Mouse (Mus musculus): ENCODE measurements around the gene Klf15.
A peak's percentile ranks its signal among the peaks of the same experiment; 100 is the strongest.

Klf15 gene

DNA sequence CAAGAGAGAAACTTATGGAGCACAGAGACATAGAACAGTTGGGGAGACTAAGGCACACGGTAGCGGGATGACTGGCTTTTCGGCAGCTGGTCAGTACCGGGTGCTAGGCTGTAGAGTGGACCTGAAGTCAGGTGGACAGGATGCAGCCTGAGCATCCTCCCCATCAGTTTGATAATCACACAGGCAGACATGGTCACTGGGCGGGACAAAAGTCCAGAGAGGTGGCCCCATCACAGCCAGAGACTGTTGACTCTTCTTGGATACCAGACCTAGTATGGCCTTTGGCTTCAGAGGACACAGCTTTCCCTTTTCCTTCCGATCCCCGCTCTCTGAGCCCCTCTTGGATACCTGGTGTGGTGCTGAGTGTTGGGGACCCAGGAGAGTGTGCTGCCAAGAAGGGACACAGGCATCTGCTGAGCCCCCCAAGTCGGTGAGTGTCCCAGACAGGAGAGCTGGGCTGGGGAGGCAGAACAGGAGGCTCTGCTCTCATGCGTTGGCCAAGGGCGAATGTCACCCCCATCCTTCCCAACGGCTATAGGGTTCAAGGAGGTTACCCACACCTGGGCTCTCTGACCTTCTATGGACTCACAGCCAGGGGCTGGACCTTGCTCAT is 2.8 kb downstream of the Klf15 start:
- DNase-seq: no peak

- DNase-seq: no peak
Measured at GRCm38 (mm10) chr6:90466079-90466478, 3.7 kb downstream of the Klf15 start.

DNA sequence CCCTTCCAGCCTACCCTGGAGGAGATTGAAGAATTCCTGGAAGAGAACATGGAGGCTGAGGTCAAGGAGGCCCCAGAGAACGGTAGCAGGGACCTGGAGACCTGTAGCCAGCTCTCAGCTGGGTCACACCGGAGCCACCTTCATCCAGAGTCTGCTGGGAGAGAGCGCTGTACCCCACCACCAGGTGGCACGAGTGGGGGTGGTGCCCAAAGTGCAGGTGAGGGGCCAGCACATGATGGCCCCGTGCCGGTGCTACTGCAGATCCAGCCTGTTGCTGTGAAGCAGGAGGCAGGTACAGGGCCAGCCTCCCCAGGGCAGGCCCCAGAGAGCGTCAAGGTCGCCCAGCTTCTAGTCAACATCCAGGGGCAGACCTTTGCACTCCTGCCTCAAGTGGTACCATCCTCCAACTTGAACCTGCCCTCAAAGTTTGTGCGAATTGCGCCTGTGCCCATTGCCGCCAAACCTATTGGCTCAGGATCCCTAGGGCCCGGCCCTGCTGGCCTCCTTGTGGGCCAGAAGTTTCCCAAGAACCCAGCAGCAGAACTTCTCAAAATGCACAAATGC is 4.6 kb downstream of the Klf15 start:
- DNase-seq: no peak

- no peak for DNase-seq
Measured at GRCm38 (mm10) chr6:90468216-90468615, 5.8 kb downstream of the Klf15 start.

- no peak for DNase-seq
Measured at GRCm38 (mm10) chr6:90469041-90469440, 6.7 kb downstream of the Klf15 start.

- DNase-seq: no peak
Measured at GRCm38 (mm10) chr6:90470255-90470654, 7.9 kb downstream of the Klf15 start.

DNA sequence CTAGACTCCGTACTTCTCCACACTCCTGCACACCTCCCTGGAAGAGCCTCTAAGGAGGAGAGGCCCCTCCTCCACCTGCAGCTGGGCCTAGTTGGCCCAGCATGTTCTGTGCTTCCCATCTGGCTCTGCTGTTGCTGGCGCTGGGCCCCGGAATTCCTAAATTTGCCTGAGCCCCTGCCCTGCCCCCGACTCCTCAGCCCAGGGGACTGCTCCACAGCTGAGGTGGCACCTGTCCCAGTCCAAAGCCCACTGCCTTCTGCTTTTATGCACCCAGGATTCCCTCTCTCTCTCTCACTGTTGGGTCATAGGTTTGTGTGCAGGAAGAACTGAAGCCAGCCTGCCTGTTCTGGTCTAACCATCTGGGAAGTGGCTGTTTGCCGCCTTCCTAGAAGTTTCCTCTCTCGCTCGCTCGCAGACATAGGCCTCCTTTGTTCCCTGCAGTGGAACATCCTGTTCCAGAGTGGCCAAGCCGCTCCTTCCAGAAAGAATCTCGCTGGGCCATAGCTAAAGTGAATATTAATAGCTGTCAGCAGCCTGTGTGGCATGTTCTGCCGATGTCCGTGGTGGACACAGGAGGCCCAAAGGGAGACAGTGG is 8.7 kb downstream of the Klf15 start:
- peak in 1 of 2 experiments; percentile 33 for DNase-seq

- no peak for DNase-seq
Measured at GRCm38 (mm10) chr6:90472079-90472478, 9.7 kb downstream of the Klf15 start.

- DNase-seq: no peak
Measured at GRCm38 (mm10) chr6:90472697-90473096, 10.3 kb downstream of the Klf15 start.

GRCm38 (mm10) chr6:90473630-90474360 is 11.4 kb downstream of the Klf15 start:
- DNase-seq: no peak

- DNase-seq: no peak
Measured at GRCm38 (mm10) chr6:90474361-90474750, 12.0 kb downstream of the Klf15 start.

- no peak for DNase-seq
Measured at GRCm38 (mm10) chr6:90475176-90475853, 12.9 kb downstream of the Klf15 start.

DNA sequence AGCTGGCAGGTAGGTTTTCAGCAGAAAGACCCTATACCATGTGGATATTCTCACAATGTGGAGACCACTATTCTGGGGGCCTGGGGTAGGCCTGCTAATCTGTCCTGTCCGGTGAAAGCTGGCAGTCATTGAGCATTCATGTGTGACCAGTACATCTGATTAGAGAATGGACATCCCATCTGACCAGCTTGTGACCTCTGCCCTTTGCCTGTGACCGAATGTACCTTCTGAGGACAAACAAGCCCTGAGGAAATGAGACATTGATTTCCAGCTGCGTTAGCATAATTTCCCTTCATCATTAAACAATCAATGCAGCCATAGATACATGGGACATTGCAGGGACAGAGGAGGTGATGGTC is 13.5 kb downstream of the Klf15 start:
- DNase-seq: no peak

DNA sequence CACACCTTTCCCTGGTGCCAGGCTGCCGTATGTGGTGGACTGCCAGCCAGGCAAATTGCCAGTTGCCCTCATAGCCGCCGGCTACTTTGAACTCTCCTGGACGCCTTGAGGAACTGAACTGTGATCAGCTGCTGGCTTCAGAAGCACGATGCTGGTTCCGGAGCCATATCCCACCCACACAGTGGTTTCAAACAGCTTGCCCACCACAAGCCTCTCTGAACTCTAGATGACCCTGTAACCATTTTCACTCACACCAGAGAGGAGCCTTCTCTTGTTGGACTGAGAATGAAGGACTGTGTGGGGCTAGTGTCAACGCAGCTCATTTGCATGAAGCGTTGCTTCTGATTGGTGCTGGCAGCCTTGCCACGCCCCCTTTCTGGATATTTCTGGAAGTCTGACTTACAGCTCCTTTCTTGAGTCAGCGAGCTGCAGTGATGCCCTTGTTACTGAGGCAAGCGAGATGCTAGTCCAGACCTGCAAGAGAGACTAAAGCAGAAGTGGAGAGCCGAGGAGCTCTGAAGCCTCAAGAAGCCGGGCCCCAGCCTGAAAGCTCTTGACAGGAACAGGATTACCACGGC is 14.7 kb downstream of the Klf15 start:
- DNase-seq: peak; percentile 59 to 68

- no peak for DNase-seq
Measured at GRCm38 (mm10) chr6:90484249-90484648, 21.9 kb downstream of the Klf15 start.

DNA sequence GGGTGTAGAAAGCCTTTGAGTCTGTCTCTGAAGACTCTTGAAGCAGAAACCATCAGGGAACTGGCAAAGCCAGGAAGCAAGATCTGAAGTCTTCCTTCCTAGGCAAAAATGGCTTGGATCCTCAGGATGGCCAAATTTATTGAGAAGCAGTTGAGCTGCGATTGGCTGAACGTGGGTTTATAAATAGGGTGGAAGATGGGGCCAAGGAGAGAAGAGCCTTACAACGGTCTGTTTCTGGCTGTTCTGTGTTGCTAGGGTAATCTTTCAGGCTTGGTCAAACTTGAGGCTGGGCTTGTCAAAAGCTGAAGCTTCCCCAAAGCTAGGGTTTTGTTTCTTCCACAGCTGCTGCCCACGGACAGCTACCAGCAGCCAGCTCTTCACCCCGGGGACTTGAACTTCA is 22.5 kb downstream of the Klf15 start:
- no peak for DNase-seq

- DNase-seq: no peak
Measured at GRCm38 (mm10) chr6:90486176-90486921, 24.0 kb downstream of the Klf15 start, which contains the start of gene Aldh1l1. Gene Aldh1l1, plus strand, starts transcription at chr6:90486427.

- no peak for DNase-seq
Measured at GRCm38 (mm10) chr6:90487531-90487930, 25.2 kb downstream of the Klf15 start.

DNA sequence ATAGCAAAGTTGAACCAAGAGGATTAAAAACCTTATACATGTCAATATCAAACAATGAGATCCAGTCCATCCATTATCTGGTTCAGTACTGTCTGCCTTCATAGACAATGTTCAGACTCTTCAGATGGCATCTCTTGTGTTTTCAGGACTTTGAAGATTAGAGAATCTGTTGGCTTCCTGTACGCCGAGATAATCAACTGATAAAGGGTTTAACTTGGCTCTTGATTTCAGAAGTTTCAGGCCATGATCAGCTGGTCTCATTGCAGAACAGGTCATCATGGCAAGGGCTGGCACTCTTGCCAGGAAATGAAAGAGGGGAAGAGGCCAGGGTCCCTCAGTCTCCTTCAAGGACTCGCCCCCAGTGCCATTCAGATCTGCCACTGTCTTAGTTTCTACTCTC is 27.2 kb downstream of the Klf15 start:
- no peak for DNase-seq

DNA sequence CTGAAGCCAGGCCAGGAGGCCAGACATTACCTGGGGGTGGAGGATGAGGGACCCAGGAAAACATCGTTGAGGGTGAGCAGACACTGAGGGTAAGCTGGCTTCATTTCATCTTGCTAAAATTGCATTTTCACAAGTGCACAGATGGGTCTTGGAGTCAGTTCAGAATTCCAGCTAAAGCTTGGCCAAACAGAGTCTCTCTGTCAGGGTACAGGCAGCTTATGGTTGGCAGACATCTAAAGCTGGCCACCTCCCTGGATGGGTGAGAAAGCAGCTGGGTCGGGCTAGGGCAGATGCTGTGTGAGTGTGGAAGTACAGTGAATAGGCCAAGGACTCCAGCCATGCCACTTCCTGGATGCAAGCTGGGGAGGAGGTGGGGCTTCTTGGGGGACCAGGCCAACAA is 28.6 kb downstream of the Klf15 start:
- DNase-seq: no peak

GRCm38 (mm10) chr6:90491956-90492744 is 29.8 kb downstream of the Klf15 start:
- peak; percentile 73 to 81 for DNase-seq

All from kidney, postnatal 4 days (tissue).